Mouse (Mus musculus): ENCODE measurements around the gene Cd83.

GRCm38 (mm10) chr13:43750966-43751365 is 33.6 kb upstream of the Cd83 start:
- TF ChIP-seq EP300 (IDR thresholded peaks at IDR 0.05; ENCODE audit: insufficient read depth, low read depth, low read length), result no peak
- TF ChIP-seq CTCF (IDR thresholded peaks at IDR 0.05), result no peak
